Mouse (Mus musculus): ENCODE measurements around the gene Fth1. TPM values are rescaled to one million over a fixed set of nuclear protein-coding genes. Genes with fewer than 3 reads are reported as not detected.
A peak's percentile ranks its signal among the peaks of the same experiment; 100 is the strongest.

The Fth1 gene
- total and polyA plus RNA-seq, 2 experiments from 2014 or later, result 443 to 2,616 TPM

DNA sequence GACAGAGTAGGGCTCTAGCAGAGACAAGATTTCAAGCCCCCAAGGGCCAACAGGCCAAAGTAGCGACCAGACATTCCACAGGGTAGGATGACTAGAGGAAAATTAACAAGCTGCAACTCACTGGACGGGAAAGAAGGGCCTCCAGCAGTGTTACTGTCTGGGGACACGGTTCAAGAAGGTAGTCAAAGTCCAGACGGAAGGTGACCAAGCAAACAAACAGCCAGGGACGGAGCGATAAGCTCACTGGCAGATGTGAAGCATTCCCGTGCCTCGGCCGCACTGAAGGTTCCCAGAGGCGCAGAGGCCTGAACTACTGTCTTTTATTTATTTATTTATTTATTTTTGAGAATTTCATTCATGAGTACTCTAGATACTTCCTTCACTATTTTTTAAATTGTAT is 3.3 kb upstream of the Fth1 start:
- H3K4me1 ChIP-seq (ENCODE audit: insufficient read depth, low read length), result peaks cover 8% of the 10 kb centered on the region; the same call in 1 of the 2 replicates
- H3K9me3 ChIP-seq (ENCODE audit: low read length), result no peaks in the 10 kb centered on the region
- H3K4me2 ChIP-seq (ENCODE audit: low read depth, low read length), result no peak overlapping the region
- H3K9ac ChIP-seq (replicated peaks; ENCODE audit: low read length), result no peak overlapping the region
- H3K36me3 ChIP-seq (ENCODE audit: insufficient read depth, low read length), result no peaks in the 10 kb centered on the region
- no peak overlapping the region for H3K4me3 ChIP-seq (ENCODE audit: low read length)
- DNase-seq (ENCODE audit: low spot score) (no peak), ATAC-seq (no peak)
- H3K27ac ChIP-seq, result no peak overlapping the region
- no peak for TF ChIP-seq CTCF (IDR thresholded peaks at IDR 0.05; ENCODE audit: low read depth)
- WGBS, result 92% methylated on average over 10 of the region's 10 CpGs
- no peaks in the 10 kb centered on the region for H3K27me3 ChIP-seq (ENCODE audit: insufficient read depth, low read length)

DNA sequence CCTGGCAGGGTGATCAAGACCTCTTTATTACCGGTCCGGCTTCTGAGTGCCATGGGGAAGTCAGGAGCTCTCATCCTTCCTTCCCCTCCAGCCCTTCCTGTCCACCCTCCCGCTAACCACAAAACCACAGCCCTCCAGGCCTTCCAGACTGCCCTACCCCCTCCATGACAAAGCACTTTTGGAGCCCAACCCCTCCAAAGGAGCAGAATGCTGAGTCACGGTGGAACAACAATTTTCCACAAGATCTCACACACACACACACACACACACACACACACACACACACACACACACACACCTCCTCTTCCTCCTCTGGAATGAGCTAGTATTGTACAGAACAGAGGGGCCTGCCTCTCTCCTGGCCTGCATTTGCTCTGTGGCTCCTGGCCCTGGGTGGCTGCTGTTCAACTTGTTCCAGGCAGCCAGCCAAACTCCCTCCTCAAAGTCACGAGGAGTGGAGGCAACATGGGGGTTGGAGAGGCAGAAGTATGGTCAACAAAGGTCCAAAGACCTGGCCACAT is 1.9 kb upstream of the Fth1 start:
- peak; percentile 62 for DNase-seq (ENCODE audit: low spot score)
- H3K27ac ChIP-seq, result peak overlapping the region; percentile 36
- H3K4me2 ChIP-seq (ENCODE audit: low read depth, low read length), result no peak overlapping the region
- TF ChIP-seq CTCF (IDR thresholded peaks at IDR 0.05; ENCODE audit: low read depth), result no peak
- no peak overlapping the region for H3K9ac ChIP-seq (replicated peaks; ENCODE audit: low read length)
- no peaks in the 10 kb centered on the region for H3K9me3 ChIP-seq (ENCODE audit: low read length)
- whole genome bisulfite sequencing, result 41% methylated on average over 5 of the region's 5 CpGs
- no peaks in the 10 kb centered on the region for H3K27me3 ChIP-seq (ENCODE audit: insufficient read depth, low read length)
- H3K4me1 ChIP-seq (ENCODE audit: insufficient read depth, low read length), result peaks cover 10% of the 10 kb centered on the region; the same call in 1 of the 2 replicates
- no peak overlapping the region for H3K4me3 ChIP-seq (ENCODE audit: low read length)
- no peaks in the 10 kb centered on the region for H3K36me3 ChIP-seq (ENCODE audit: insufficient read depth, low read length)
- ATAC-seq, result no peak

DNA sequence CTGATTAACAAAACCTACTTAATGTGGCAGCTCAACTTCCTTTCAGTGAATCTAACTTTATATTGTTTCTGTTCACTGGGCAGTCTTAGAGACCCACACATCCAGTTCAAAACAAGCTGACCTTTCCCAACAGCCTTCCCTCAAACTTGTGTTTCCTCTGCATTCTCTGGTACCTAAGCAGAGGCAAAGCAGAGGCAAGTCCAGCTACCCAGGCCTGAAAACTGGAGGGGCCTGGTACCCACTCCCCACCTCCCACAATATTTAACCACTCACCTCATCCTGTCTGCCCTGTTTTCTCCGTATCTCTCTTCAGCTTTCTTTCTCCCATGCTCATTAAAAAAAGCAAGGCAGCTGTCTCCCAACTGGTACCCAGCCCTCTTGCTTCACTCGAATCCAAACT is 1.2 kb upstream of the Fth1 start:
- H3K27ac ChIP-seq, result peak overlapping the region; percentile 36; the same call in 1 of the 2 replicates
- no peaks in the 10 kb centered on the region for H3K36me3 ChIP-seq (ENCODE audit: insufficient read depth, low read length)
- no peaks in the 10 kb centered on the region for H3K27me3 ChIP-seq (ENCODE audit: insufficient read depth, low read length)
- H3K9me3 ChIP-seq (ENCODE audit: low read length), result no peaks in the 10 kb centered on the region
- TF ChIP-seq CTCF (IDR thresholded peaks at IDR 0.05; ENCODE audit: low read depth), result no peak
- no peak overlapping the region for H3K9ac ChIP-seq (replicated peaks; ENCODE audit: low read length)
- WGBS, result 81% methylated on average over 2 of the region's 2 CpGs
- DNase-seq (ENCODE audit: low spot score), result no peak
- H3K4me3 ChIP-seq (ENCODE audit: low read length), result no peak overlapping the region
- H3K4me1 ChIP-seq (ENCODE audit: insufficient read depth, low read length), result peaks cover 15% of the 10 kb centered on the region; the same call in 1 of the 2 replicates
- no peak overlapping the region for H3K4me2 ChIP-seq (ENCODE audit: low read depth, low read length)
- ATAC-seq, result no peak

DNA sequence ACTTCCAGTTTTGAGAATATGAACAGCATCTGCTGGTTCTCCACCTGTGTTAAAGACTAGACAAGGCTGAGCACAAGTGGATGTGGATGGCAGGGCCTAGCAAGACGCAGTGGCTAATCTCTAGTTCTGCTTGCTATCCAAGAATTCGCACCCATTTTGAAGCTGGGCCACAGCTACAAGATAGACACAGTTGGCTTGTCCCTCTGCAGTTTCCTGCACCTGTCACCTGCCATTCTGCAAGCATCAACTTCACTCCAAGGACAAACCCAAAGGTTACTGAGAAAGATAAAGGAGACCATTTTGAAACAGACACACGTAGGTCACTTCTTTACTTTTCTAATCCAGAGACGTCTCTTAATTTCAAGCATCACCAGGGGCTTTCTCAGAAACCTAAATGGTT is 1.2 kb downstream of the Fth1 start:
- no peak for DNase-seq (ENCODE audit: low spot score)
- H3K27me3 ChIP-seq (ENCODE audit: insufficient read depth, low read length), result no peaks in the 10 kb centered on the region
- WGBS, result 58% methylated on average over 4 of the region's 4 CpGs
- ATAC-seq, result no peak
- no peak for TF ChIP-seq CTCF (IDR thresholded peaks at IDR 0.05; ENCODE audit: low read depth)
- peak overlapping the region; percentile 96 for H3K27ac ChIP-seq
- H3K36me3 ChIP-seq (ENCODE audit: insufficient read depth, low read length), result peaks cover 23% of the 10 kb centered on the region
- H3K4me3 ChIP-seq (ENCODE audit: low read length), result peak overlapping the region; percentile 98
- H3K4me1 ChIP-seq (ENCODE audit: insufficient read depth, low read length), result peaks cover 15% of the 10 kb centered on the region; the same call in 1 of the 2 replicates
- peak overlapping the region; percentile 81 for H3K4me2 ChIP-seq (ENCODE audit: low read depth, low read length)
- no peaks in the 10 kb centered on the region for H3K9me3 ChIP-seq (ENCODE audit: low read length)
- peak overlapping the region; percentile 92; the same call in 1 of the 2 replicates for H3K9ac ChIP-seq (replicated peaks; ENCODE audit: low read length)

DNA sequence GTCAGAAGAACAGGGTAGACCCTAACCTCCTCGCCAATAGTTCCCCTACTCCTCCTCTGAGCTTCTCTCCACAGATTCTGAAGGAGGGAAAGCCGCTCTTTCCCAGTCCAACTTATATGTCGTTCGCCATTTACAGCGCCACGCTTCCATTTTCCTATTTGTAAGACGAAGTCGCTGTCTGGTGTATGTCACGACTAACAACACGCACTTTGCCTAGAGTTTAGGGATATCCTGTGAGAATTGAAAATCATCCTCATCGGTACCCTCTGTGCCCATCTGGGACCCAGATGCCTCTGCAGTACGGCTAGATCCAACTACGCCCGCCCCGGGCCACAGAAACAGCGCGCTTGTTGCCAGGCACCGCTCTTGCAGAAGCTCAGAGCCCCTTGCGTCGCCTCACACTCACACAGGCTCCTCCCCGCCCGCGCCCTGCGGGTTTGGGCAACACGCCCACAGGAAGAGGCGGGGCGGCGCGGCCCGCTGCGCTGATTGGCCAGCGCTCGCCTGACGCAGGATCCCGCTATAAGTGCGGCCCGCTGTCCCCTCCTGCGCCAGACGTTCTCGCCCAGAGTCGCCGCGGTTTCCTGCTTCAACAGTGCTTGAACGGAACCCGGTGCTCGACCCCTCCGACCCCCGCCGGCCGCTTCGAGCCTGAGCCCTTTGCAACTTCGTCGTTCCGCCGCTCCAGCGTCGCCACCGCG is 1.9 kb downstream of the Fth1 start:
- TF ChIP-seq CTCF (IDR thresholded peaks at IDR 0.05; ENCODE audit: low read depth), result no peak
- WGBS, result under 1% methylated on average over 59 of the region's 59 CpGs
- H3K4me1 ChIP-seq (ENCODE audit: insufficient read depth, low read length), result peaks cover 15% of the 10 kb centered on the region; the same call in 1 of the 2 replicates
- no peaks in the 10 kb centered on the region for H3K9me3 ChIP-seq (ENCODE audit: low read length)
- H3K9ac ChIP-seq (replicated peaks; ENCODE audit: low read length), result peak overlapping the region; percentile 92
- ATAC-seq, result peak; percentile 99
- peaks cover 23% of the 10 kb centered on the region for H3K36me3 ChIP-seq (ENCODE audit: insufficient read depth, low read length)
- H3K27ac ChIP-seq, result peak overlapping the region; percentile 96
- H3K27me3 ChIP-seq (ENCODE audit: insufficient read depth, low read length), result no peaks in the 10 kb centered on the region
- H3K4me2 ChIP-seq (ENCODE audit: low read depth, low read length), result peak overlapping the region; percentile 81
- peak overlapping the region; percentile 98 for H3K4me3 ChIP-seq (ENCODE audit: low read length)
- peak; percentile 98 for DNase-seq (ENCODE audit: low spot score)

DNA sequence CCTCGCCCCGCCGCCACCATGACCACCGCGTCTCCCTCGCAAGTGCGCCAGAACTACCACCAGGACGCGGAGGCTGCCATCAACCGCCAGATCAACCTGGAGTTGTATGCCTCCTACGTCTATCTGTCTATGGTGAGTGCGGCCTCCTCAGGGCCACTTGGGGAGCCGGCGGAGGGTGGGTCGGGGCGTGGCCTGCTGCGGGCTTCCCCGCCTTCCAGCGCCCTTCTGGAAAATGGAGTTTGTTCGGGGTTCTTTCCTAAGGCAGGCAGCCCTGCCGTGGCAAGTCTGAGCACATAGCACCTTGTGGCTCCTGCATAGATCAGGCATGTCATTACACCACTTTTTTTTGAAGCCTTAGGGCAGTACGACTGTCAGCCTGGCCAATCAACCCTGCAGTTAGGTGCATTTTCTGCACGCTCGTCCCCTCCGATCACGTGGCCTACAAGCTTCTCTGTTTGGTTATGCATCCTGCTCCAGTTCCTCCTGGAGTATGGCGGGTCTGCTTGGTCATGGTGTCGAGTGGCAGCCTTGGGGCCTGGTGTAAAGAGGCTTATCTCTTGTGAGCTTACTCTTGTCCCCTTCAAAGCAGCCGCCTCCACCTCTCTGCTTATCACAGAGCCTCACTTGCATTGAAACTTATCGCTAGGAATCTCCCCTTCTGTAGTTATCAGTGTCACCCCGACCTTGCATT is 2.6 kb downstream of the Fth1 start:
- H3K36me3 ChIP-seq (ENCODE audit: insufficient read depth, low read length), result peaks cover 23% of the 10 kb centered on the region
- no peaks in the 10 kb centered on the region for H3K27me3 ChIP-seq (ENCODE audit: insufficient read depth, low read length)
- H3K4me3 ChIP-seq (ENCODE audit: low read length), result peak overlapping the region; percentile 98
- peak overlapping the region; percentile 96 for H3K27ac ChIP-seq
- peak overlapping the region; percentile 81 for H3K4me2 ChIP-seq (ENCODE audit: low read depth, low read length)
- H3K9ac ChIP-seq (replicated peaks; ENCODE audit: low read length), result peak overlapping the region; percentile 92
- peaks cover 15% of the 10 kb centered on the region; the same call in 1 of the 2 replicates for H3K4me1 ChIP-seq (ENCODE audit: insufficient read depth, low read length)
- TF ChIP-seq CTCF (IDR thresholded peaks at IDR 0.05; ENCODE audit: low read depth), result no peak; the same call in 1 of the 2 replicates
- DNase-seq (ENCODE audit: low spot score), result peak; percentile 64
- under 1% methylated on average over 31 of the region's 31 CpGs for WGBS
- ATAC-seq, result peak; percentile 77
- no peaks in the 10 kb centered on the region for H3K9me3 ChIP-seq (ENCODE audit: low read length)
